Mouse (Mus musculus) liver, embryonic 14.5 days (tissue): ENCODE measurements around the gene Tex46. TPM values are rescaled to one million over a fixed set of nuclear protein-coding genes. Genes with fewer than 3 reads are reported as not detected.

Experiments used
- ATAC-seq: fragments of 200-750 bp; cut with Nextera tagmentation; 2 replicates; pipeline ENCODE4 v1.8.0; 2017; ENCODE audit warnings: moderate number of reproducible peaks, mild to moderate bottlenecking, moderate library complexity; ENCODE audit not compliant: insufficient read depth
- DNase-seq, 3 experiments: peaks; one replicate each; pipeline ENCODE4 v3.0.0-alpha.2; 2012 to 2013; ENCODE audit warnings: low read depth in 3 of 3, low spot score in 3 of 3
- H3K27ac ChIP-seq: fragments of 300-500 bp; sonication (generic); 2 replicates; pipeline ENCODE4 v1.5.1; 2014; ENCODE audit warnings: moderate library complexity, mild to moderate bottlenecking, control low read depth, inconsistent platforms
- H3K27me3 ChIP-seq: fragments of 300-500 bp; sonication (generic); 2 replicates; pipeline ENCODE4 v1.6.1; 2014; ENCODE audit warnings: mild to moderate bottlenecking, low read length, moderate library complexity; ENCODE audit not compliant: control insufficient read depth, insufficient read depth
- H3K36me3 ChIP-seq: fragments of 300-500 bp; sonication (generic); replicated peaks from 2 replicates; pipeline ENCODE4 v1.6.1; 2014; ENCODE audit warnings: low read depth; ENCODE audit not compliant: control insufficient read depth, insufficient read depth
- H3K4me1 ChIP-seq, 2 experiments: fragments of 200-500 bp in 1 of 2; fragments of 300-500 bp in 1 of 2; sonication (generic) in 1 of 2; replicated peaks; 2 replicates each; pipeline ENCODE4 v1.6.1; 2012 to 2014; ENCODE audit warnings: antibody characterized with exemption in 1 of 2, inconsistent platforms in 1 of 2, low read length in 1 of 2; ENCODE audit not compliant: control insufficient read depth in 2 of 2, insufficient read depth in 2 of 2
- H3K4me2 ChIP-seq: fragments of 300-500 bp; sonication (generic); 2 replicates; pipeline ENCODE4 v1.6.1; 2014; ENCODE audit warnings: low read depth, mild to moderate bottlenecking, control low read depth, moderate library complexity
- H3K4me3 ChIP-seq, 2 experiments: fragments of 200-500 bp in 1 of 2; fragments of 300-500 bp in 1 of 2; sonication (generic) in 1 of 2; 2 replicates each; pipeline ENCODE4 v1.5.1; 2012 to 2014; ENCODE audit warnings: low read depth in 2 of 2, low read length in 2 of 2, mild to moderate bottlenecking in 2 of 2, control low read depth in 1 of 2, inconsistent platforms in 1 of 2, moderate library complexity in 1 of 2; ENCODE audit not compliant: insufficient read depth in 1 of 2
- H3K9ac ChIP-seq: fragments of 300-500 bp; sonication (generic); replicated peaks from 2 replicates; pipeline ENCODE4 v1.6.1; 2014; ENCODE audit warnings: mild to moderate bottlenecking, control low read depth, moderate library complexity
- H3K9me3 ChIP-seq: fragments of 300-500 bp; sonication (generic); 2 replicates; pipeline ENCODE4 v1.6.1; 2016; ENCODE audit warnings: low read length, mixed read lengths; ENCODE audit not compliant: control insufficient read depth
- CTCF ChIP-seq: IDR thresholded peaks from 2 replicates; pipeline ENCODE4 v1.5.1; 2016; ENCODE audit warnings: antibody characterized with exemption, low read depth, control low read depth
- EP300 ChIP-seq: IDR thresholded peaks from 2 replicates; pipeline ENCODE4 v1.6.1; 2016; ENCODE audit warnings: antibody characterized with exemption, low read depth
- WGBS: fragments of 180-500 bp; shearing (Covaris S2); extraction: QIAGEN DNeasy Blood & Tissue Kit; methylation state at CpG from one replicate; pipeline ENCODE4 v1.1.7; 2014; ENCODE audit not compliant: insufficient replicate concordance; 5-methylcytosine and 5-hydroxymethylcytosine counted together
- polyA plus RNA-seq, 2 experiments: library from polyadenylated mRNA; depleted of rRNA in 1 of 2; stranded (reverse) in 1 of 2; unstranded in 1 of 2; fragments of >200 nt; fragmentation: Nextera tagmentation in 1 of 2; extraction: Ambion mirVana in 1 of 2; gene quantifications; 2 replicates each; pipeline versions ENCODE4 v1.2.1 to v1.2.3; 2012 to 2014

The Tex46 gene
- polyA plus RNA-seq, 2 experiments, result not detected

DNA sequence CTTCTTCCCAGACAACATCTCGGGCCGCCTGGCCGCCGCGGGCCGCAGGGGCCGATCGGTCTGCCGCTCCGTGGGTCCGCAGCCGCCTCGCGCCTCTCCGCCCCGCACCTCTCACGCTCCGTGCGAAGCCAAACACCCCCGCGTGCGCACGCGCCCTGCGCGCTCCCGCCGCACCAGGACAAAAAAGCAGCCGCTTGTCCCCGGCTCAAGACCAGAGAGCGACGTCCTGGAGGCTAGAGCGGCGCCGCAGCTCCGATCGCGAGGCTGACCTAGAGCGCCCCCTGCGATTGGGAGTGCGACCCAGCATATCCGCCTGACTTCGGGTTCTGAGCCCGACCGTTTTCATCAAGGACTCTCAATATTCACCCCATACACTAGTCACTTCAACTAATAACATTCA, 7.7 kb upstream of the Tex46 start, which contains the start of gene Kdm1a:
TSS of gene Kdm1a (minus strand) at position 156 of the 400 bp plus-strand sequence.
- Histone ChIP-seq H3K4me2 (peak within 1 kb of the TSS; percentile 82), H3K27me3 (no peaks in the 10 kb centered on the region), H3K36me3 (peaks cover 2% of the 10 kb centered on the region; the same call in 1 of the 2 replicates), H3K4me1 (peaks cover 8 to 18% of the 10 kb centered on the region in 2 experiments), H3K9me3 (no peaks in the 10 kb centered on the region), H3K9ac (peak within 1 kb of the TSS; percentile 98), H3K27ac (peak within 1 kb of the TSS; percentile 63), H3K4me3 (peak within 1 kb of the TSS; percentile 96 to 99)
- WGBS, result under 1% methylated on average over 45 of the region's 45 CpGs
- peak; percentile 90 for ATAC-seq
- DNase-seq, result peak; percentile 83 to 86 (median 84)
- peak; percentile 99 for TF ChIP-seq CTCF
- TF ChIP-seq EP300, result no peak

DNA sequence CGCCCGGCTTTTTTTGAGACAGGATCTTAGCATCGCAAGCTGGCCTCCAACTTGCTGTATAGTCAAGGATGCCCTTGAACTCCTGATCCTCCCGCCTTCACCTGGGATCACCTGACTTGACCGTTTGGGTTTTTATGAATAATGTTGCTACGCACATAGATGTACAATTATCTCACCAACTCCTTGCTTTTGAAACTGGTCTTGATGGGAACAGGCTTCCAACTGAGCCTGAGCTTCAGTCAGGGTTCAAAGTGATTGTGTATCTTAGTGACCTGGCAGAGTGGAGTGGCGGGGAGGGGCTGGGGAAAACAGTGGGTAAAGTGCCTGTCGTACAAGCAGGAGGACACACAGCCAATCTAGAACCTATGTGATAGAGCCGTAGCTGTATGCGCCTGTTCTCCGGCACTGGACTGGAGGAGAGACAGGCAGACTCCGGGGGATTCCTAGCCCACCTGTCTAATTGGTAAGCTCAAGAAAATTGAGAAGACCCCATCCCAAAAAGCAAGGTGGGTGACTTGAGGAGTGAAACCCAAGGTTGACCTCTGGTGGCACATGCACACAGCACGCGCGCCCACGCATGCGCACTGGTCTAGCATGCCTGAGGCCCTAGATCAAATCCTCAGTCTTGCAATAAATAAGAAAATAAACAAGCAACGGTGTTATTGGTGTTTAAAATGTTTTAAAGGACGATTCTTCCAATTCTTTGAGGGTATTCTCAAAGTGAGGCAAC, 4.3 kb upstream of the Tex46 start:
- peaks cover 2 to 8% of the 10 kb centered on the region in 2 experiments for H3K4me1 ChIP-seq
- no peak overlapping the region for H3K4me2 ChIP-seq
- H3K9ac ChIP-seq, result no peak overlapping the region
- no peaks in the 10 kb centered on the region for H3K27me3 ChIP-seq
- WGBS, result 78% methylated on average over 19 of the region's 19 CpGs
- no peak for ATAC-seq
- TF ChIP-seq EP300, result no peak
- no peak for DNase-seq
- no peak overlapping the region for H3K27ac ChIP-seq
- H3K4me3 ChIP-seq, result no peak overlapping the region
- H3K9me3 ChIP-seq, result no peaks in the 10 kb centered on the region
- H3K36me3 ChIP-seq, result no peaks in the 10 kb centered on the region

DNA sequence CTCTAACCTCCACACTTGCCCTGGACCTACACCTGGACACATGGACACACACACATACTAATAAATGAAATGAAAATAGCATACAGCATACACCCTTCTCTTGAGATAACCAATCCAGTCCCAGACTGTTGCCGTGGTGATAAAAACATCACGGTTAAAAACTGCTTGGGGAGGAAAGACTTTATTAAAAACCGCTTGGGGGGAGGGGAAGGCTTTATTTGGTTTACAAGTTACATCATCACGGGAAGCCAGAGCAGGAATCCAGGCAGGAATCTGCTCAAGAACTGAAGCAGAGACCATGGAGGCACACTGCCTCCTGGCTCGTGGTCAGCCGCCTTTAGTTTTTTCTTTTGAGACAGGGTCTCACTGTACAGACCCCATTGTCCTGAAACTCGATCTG, 3.4 kb downstream of the Tex46 start:
- no peak for ATAC-seq
- TF ChIP-seq CTCF (no peak), EP300 (no peak)
- Histone ChIP-seq H3K36me3 (no peaks in the 10 kb centered on the region), H3K27ac (no peak overlapping the region), H3K4me2 (no peak overlapping the region), H3K4me3 (no peak overlapping the region), H3K27me3 (no peaks in the 10 kb centered on the region), H3K9me3 (no peaks in the 10 kb centered on the region), H3K9ac (no peak overlapping the region), H3K4me1 (no peaks in the 10 kb centered on the region)
- no peak for DNase-seq
- 46% methylated on average over 7 of the region's 7 CpGs for WGBS

DNA sequence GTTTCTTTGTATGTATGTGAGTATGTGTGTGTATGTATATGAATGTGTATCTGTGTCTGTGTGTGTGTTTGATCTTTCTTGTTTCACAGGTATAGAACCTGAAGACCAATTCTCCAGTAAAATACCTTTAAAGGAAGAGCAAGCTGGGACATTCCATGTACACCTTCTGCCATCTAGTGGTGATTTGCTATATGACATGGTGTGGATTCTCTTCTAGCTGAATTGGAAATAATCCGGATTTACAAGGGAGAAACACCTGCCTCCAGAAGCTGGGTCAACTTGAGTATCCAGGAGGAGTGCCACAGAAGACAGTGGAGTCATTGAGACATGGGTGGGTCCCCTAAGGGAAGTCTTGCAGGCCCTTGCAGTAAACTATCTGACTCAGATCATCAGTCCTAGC, 11.1 kb downstream of the Tex46 start:
- Histone ChIP-seq H3K4me3 (no peak overlapping the region), H3K9ac (no peak overlapping the region), H3K27me3 (no peaks in the 10 kb centered on the region), H3K27ac (no peak overlapping the region), H3K9me3 (no peaks in the 10 kb centered on the region), H3K4me2 (no peak overlapping the region), H3K4me1 (no peaks in the 10 kb centered on the region; a peak in 1 of 4 replicates), H3K36me3 (no peaks in the 10 kb centered on the region)
- ATAC-seq, result no peak
- peak in 2 of 3 experiments; percentile 28 to 39 for DNase-seq
- 0% methylated on average over 1 of the region's 1 CpGs for WGBS
- TF ChIP-seq EP300 (no peak), CTCF (peak; percentile 75)

DNA sequence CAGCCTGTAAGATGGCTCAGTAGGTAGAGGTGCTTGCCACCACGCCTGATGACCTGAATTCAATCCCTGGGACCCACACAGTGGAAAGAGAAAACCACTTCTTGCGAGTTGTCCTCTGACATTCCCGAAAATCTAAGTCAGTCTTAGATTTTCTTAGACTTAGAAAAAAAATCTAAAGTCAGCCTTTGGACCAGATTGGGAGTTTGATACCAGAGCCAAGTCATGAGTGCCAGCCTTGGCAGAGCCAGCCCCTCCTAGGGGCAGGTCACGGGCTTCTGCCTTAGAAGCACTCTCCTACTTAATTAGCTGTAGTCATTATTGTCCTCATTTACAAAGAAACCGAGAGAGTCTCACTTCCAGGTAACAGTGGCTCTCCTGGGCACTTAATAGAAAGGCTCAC, 11.7 kb downstream of the Tex46 start:
- H3K36me3 ChIP-seq, result no peaks in the 10 kb centered on the region
- no peak for ATAC-seq
- H3K27me3 ChIP-seq, result no peaks in the 10 kb centered on the region
- 41% methylated on average over 5 of the region's 5 CpGs for WGBS
- no peaks in the 10 kb centered on the region; a peak in 1 of 4 replicates for H3K4me1 ChIP-seq
- H3K9me3 ChIP-seq, result no peaks in the 10 kb centered on the region
- H3K4me3 ChIP-seq, result no peak overlapping the region
- no peak for DNase-seq
- no peak overlapping the region for H3K27ac ChIP-seq
- no peak overlapping the region for H3K4me2 ChIP-seq
- TF ChIP-seq EP300 (no peak), CTCF (no peak)
- H3K9ac ChIP-seq, result no peak overlapping the region
